Mouse (Mus musculus) megakaryocyte, embryonic 14.5 days (primary cell): ENCODE data around the gene Slc22a8.

Experiments used
- FLI1 ChIP-seq: IDR thresholded peaks from 2 replicates; pipeline ENCODE4 v1.6.1; 2012; ENCODE audit warnings: low read length, inconsistent platforms, mixed read lengths
- GATA1 ChIP-seq: IDR thresholded peaks from 3 replicates; pipeline ENCODE4 v1.6.1; 2012; ENCODE audit warnings: mixed read lengths, low read length, inconsistent platforms, borderline replicate concordance

- TF ChIP-seq FLI1: no peak
- no peak for TF ChIP-seq GATA1
These were observed 25.8 kb upstream of the Slc22a8 start for GRCm38 (mm10) chr19:8565262-8565661.
